Mouse (Mus musculus): ENCODE results near the gene Gm17304.

DNA sequence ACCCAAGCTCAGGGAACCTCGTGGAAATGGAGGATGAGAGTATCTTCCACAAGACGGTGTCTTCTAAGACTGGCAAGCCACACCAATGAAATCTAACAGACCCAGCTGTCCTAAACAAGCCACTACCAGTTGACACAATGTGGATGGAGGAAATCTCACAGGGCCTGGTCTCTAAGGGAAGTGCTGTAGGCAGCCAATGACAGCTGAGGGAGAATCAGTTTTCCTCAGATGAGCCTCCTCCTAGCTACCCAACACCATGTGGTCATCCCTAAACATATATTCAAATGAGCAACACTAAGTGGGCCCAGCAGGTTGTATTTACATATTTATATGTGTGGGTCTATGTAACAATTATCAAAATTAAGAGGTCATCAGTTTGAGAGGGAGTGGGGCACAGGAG, 11.4 kb upstream of the Gm17304 start:
- no peak for TF ChIP-seq CTCF (IDR thresholded peaks at IDR 0.05; ENCODE audit: low read depth, low read length)
- TF ChIP-seq POLR2A (IDR thresholded peaks at IDR 0.05; ENCODE audit: borderline replicate concordance, low read depth, low read length): no peak

Data from bone marrow macrophage, adult 2 months (primary cell).